Mouse (Mus musculus): ENCODE data around the gene Sars.
A peak's percentile ranks its signal among the peaks of the same experiment; 100 is the strongest.

Gene Sars

DNA sequence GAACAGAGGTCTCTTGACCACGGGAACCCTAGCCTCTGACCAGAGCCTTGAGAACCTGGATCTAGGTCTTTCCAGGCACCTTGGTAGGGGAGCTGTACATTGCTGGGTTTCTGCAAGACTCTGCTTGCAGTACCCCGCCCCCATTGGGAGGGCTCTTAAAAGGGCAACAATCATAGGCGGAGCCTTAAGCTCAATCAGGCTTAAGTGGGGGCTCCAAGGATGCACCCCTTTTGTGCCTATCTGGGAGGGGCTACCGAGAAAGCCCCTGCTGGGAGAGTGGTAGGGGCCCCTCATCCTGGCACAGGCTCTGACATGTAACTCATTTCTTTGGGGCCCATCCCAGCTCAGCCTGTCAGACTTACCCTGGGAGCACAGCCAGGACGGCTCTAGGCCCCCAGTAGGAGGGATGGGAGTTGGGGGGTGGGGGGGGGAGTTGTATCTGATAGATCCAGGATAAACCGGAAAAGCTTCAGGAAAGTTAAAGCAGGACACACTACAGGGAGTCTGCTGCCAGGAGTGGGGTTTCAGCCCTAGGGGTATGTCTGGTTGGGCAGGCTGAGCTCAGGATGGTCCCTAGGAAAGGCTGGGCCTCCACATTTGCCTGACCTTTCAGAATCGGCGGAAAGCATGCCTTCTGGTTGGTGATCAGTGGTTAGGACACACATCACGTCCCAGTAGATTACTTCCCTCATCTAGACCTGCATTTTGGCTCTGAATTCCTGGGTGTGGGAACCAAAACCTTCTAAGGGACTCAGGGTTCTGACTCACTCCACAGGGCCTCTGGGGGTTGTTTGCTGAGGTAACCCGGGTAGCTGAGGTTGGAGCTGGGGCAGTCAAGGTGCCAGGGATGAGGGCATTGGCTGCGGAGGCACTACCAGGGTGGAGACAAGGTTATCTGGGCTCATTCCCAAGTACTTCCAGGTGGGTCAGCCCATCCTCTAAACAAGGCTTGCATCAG lies 20.9 kb downstream of the Sars start:
- peak; percentile 75 for DNase-seq

GRCm38 (mm10) chr3:108423006-108423405 lies 22.0 kb downstream of the Sars start:
- no peak for DNase-seq

DNA sequence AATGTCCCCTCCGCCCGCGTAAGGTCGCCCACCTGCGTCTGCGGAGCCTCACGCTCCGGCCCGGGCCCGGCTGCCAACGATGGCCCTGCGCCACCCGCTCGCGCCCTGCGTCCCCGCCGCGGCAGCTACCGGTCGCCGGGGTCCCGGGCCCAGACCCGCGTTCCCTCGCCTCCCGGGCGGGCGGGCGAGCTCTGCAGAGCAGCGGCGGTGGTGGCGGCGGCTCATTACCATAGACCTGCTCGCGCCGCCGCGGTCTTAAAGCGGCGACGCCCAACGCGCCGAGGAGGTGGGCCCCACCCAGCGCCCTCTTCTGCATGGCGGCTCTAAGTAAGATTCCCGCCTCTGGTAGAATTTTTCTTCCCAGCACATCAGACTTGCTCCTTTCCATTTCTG lies 29.2 kb downstream of the Sars start:
- DNase-seq = peak; percentile 89

- DNase-seq = peak; percentile 57
These were observed 29.9 kb downstream of the Sars start, which contains the start of gene Celsr2 for GRCm38 (mm10) chr3:108414857-108415830. TSS of gene Celsr2 (minus strand) at chr3:108415552.

DNA sequence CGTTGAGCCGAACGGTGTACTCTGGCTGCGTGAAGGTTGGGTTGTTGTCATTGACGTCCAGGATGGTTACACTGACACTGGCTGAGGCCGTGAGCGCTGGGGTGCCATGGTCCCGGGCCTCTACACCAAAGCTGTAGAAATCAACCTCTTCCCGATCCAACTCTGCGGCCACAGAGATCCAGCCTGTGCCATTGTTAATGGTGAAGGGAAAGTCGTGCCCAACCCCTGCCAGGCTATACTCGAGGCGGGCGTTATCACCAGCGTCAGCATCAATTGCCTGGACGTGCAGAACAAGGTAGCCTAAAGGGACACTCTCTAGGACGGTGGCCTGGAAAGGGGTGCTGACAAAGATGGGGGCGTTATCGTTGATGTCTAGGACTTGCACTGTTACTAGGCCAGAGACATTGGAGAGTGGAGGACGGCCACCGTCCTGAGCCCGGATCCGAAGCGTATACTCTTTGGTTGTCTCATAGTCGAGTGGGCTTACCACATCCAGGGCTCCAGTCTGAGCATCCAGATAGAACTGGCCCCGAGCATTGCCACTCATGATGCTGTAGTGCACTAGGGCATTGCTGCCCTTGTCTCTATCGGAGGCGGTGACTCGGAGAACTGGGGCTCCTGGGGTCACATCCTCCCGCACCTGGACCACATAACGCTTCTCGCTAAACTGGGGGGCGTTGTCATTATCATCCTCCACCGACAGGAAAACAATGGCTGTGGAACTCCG lies 31.2 kb downstream of the Sars start:
- no peak for DNase-seq

DNA sequence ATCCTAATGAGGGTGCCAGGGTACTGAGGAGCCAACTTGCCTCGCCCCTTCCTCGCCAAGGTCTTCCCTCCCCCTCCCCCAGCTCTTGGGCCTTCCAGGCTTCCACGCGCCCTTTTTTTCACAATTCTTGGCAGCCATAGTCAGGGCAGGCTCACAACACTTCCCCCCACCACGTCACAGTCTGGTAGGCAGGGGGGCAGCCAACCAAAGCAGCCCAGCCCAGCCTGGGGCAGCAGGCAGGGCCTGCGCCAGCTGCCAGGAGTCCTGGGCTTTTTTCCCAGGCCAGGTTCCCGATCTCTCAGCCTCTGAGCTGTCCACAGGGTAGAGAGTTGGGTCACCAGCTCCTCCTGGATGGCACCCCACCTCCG lies 33.3 kb downstream of the Sars start:
- peak; percentile 57 for DNase-seq

DNA sequence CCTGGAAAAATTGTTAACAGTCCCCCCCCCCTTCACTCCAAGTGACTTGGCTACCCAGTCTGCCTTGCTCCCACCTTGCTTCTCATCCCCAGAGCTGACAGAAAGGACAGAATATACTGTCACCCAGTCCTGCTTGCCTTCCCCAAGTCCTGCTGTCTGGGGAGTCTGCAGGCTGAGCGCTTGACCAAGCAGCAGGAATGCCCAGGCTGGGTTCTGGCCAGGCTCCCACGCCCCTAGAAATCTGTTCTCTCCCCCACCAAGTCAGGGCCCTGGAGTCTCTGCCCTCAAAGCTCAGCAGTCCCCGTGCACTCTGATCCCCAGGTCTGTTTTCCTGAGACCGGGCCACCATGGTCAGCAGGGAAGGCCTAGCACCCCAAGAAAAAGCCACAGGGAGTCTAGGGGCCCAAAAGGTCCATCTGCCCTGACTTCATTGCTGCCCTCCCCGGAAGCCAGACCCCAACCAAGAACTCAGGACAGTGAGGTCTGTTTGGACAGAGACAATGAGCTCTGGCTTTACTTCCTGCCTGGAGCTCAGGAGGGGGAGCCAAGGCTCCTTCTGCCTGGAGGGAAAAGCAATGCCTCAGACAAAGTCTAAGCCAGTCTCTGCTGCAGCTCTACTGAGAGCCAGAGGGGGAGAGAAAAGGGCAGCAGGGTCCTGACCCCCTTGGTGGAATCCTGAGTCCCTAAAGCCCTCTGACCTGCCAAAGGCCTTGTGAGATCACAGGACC lies 33.8 kb downstream of the Sars start:
- DNase-seq = no peak

GRCm38 (mm10) chr3:108410359-108410714 lies 34.7 kb downstream of the Sars start:
- DNase-seq = no peak

GRCm38 (mm10) chr3:108409656-108410358 lies 35.2 kb downstream of the Sars start:
- no peak for DNase-seq

- no peak for DNase-seq
These were observed 36.4 kb downstream of the Sars start for GRCm38 (mm10) chr3:108408517-108409008.

- DNase-seq = peak; percentile 71
These were observed 38.6 kb downstream of the Sars start for GRCm38 (mm10) chr3:108406306-108406885.

GRCm38 (mm10) chr3:108405536-108406305 lies 39.3 kb downstream of the Sars start:
- DNase-seq = peak; percentile 86

DNA sequence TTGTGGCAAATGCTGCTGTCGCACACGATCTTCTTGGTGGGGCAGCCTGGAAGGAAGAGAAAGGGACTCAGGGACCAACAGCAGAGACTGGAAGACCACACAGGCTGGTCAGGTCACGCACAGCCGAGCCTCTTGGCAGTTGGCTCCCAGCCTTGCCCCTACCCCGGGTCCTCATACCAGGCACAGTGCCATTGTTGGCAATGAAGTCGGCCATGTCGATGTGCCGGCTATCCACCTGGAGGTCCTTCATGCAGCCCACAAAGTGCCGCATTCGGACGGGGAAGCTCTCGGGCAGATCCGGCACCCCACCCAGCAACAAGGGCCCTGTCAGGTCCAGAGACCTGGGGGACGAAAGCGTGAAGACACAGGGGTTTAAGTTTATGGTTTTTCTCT lies 42.5 kb downstream of the Sars start:
- no peak for DNase-seq

DNA sequence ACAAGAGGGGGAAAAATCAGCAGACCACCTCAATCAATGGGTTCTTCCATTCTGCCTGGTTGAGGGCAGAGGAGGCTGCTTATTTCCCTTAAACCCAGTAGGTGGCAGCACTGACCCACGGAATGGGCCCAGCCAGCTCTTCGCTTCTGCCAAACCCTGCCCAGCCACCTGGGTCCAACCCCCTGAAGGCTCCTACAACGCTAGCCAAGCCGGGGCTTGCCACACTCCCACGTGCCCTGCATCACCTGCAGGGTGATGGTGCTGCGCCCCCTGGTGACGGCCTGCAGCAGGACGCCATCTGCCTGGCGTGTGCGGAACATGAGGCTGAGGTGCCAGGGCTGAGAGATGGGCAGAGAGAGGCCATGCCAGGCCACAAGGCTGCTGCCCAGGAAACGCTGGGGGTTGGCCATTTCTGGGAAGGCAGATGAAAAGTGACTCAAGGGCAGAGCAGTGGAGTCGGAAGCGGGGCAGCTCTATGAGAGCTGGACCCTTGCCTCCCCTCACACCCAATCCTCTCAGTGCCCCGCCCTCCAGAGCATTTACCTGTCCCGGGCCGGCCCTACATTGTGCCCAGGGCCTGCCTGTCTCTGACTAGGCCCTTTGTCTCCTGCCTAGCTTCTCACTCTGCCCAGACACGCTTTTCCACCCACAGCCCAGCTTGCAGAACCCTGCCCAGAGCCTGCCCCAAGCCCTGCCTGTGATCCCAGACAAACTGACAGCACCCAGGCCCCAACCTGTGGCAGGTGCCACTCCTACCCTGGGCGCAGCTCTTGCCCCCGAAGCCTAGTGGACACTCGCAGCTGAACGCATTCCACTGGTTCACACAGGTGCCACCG lies 43.1 kb downstream of the Sars start:
- peak; percentile 85 for DNase-seq

DNA sequence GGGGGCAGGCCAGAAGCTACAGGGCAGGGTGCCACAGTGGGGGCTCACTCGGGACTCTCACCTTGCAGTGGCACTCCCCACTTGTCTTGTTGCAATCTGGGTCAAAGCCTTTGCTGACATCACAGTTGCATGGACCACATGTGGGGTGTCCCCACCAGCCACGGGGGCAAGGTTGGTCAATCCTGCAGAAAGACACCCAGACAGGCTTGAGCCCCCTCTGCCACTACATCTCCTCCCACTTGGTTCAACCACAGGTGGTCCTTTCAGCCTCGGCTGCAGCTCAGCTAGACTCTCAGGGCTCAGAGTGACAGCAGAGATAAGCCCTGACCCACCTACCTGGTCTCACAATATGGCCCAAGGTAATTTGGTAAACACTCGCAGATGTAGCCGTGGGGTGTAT lies 44.6 kb downstream of the Sars start:
- no peak for DNase-seq

DNA sequence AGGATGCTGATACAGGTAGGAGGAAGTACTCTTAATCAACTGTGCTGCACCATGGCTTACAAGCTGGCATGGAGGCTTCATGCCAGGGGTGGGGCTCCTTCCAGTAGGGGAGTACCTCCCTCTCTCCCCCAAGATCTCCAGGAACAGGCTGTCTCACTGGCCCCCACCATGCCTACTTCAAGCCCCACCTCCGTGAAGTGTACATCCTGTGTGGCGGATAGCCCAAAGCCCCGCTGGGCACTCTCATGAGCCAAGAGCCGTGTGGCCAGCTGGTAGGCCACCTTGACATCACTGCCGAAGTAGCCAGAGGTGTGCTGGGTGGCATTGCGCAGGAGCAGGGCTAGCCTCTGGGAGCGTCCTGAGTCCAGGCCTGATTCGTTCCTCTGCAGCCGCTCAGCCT lies 46.7 kb downstream of the Sars start:
- no peak for DNase-seq

GRCm38 (mm10) chr3:108392793-108393192 lies 52.2 kb downstream of the Sars start:
- DNase-seq = no peak

- DNase-seq = no peak
These were observed 52.7 kb downstream of the Sars start for GRCm38 (mm10) chr3:108392299-108392698.

DNA sequence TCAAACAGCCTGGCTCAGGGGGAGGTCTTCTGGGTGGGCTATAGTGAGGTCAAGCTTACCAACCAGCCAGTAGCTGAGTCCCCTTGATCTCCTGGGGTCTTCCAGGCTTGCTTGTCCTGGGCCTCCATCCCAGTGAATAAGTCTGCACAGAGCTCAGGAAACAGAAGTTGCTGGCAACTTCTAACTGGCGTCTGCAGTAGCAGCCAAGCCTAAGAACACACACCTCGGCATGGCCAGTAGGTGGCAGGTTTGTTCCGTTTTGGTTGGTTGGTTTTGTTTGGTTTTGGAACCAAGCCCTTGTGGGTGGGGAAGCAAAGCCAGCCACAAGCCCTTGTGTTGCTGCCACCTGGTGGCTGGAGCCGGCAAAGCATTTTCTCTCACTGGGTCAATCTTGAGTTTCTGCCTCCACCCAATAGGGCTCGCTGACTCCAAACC lies 55.9 kb downstream of the Sars start:
- DNase-seq = peak; percentile 96

All from right cerebral cortex, adult 18-20 months (tissue).